Mouse (Mus musculus) forebrain, embryonic 16.5 days (tissue): ENCODE measurements at regions not wholly inside any gene's neighbourhood (a gene's known extent, or its start where the extent isn't known, plus 50 kb on each side); places are given as distances from the start of the nearest gene placed in this dataset.

Experiments used
- ATAC-seq: fragments of 200-750 bp; cut with Nextera tagmentation; 2 replicates; pipeline ENCODE4 v1.8.0; 2017; ENCODE audit warnings: mild to moderate bottlenecking, moderate library complexity
- H3K27ac ChIP-seq: fragments of 300-500 bp; sonication (generic); 2 replicates; pipeline ENCODE4 v1.5.1; 2014; ENCODE audit warnings: low read length, control low read depth
- H3K27me3 ChIP-seq: fragments of 300-500 bp; sonication (generic); replicated peaks from 2 replicates; pipeline ENCODE4 v1.6.1; 2014; ENCODE audit warnings: low read length; ENCODE audit not compliant: control insufficient read depth, insufficient read depth
- H3K36me3 ChIP-seq: fragments of 300-500 bp; sonication (generic); 2 replicates; pipeline ENCODE4 v1.6.1; 2014; ENCODE audit not compliant: control insufficient read depth, insufficient read depth
- H3K4me1 ChIP-seq: fragments of 300-500 bp; sonication (generic); replicated peaks from 2 replicates; pipeline ENCODE4 v1.6.1; 2014; ENCODE audit warnings: low read length; ENCODE audit not compliant: control insufficient read depth, insufficient read depth
- H3K4me2 ChIP-seq: fragments of 300-500 bp; sonication (generic); 2 replicates; pipeline ENCODE4 v1.6.1; 2014; ENCODE audit warnings: mild to moderate bottlenecking, low read length, control low read depth
- H3K4me3 ChIP-seq: fragments of 300-500 bp; sonication (generic); replicated peaks from 2 replicates; pipeline ENCODE4 v1.5.1; 2014; ENCODE audit warnings: mild to moderate bottlenecking, low read length, control low read depth
- H3K9ac ChIP-seq: fragments of 300-500 bp; sonication (generic); replicated peaks from 2 replicates; pipeline ENCODE4 v1.6.1; 2014; ENCODE audit warnings: low read depth, low read length, control low read depth
- H3K9me3 ChIP-seq: fragments of 300-500 bp; sonication (generic); 2 replicates; pipeline ENCODE4 v1.6.1; 2016; ENCODE audit warnings: low read length; ENCODE audit not compliant: control insufficient read depth
- WGBS: fragments of 180-500 bp; shearing (Covaris S2); extraction: QIAGEN DNeasy Blood & Tissue Kit; methylation state at CpG from one replicate; pipeline ENCODE4 v1.1.7; 2014; 5-methylcytosine and 5-hydroxymethylcytosine counted together

DNA sequence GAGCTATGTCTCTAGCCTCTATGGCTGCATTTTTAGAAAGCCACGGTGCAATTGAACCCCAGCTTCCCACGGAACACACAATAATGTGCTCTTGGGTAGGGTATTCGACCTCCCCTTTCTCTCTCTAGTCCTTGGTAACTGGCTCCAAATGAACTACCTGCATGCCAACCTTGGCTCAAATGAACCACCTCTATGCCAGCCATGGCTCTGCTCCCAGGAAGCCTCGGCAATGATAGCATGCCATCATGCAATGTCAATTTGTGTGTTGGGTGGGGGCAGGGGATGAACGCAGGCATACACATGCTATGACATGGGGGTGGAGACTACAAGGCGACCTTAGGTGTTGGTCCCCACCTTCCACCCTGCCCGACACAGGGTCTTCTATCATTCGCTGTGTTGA is 170.5 kb upstream of the Gli2 start:
- Histone ChIP-seq H3K9me3 (no peaks in the 10 kb centered on the region), H3K27me3 (no peaks in the 10 kb centered on the region), H3K9ac (no peak overlapping the region), H3K27ac (no peak overlapping the region), H3K36me3 (no peaks in the 10 kb centered on the region), H3K4me3 (no peak overlapping the region), H3K4me2 (no peak overlapping the region), H3K4me1 (no peaks in the 10 kb centered on the region)
- no peak for ATAC-seq
- WGBS, result 78% methylated on average over 8 of the region's 8 CpGs

- WGBS, result 73% methylated on average over 6 of the region's 6 CpGs
- Histone ChIP-seq H3K4me2 (no peak overlapping the region), H3K9ac (no peak overlapping the region), H3K4me3 (no peak overlapping the region), H3K27me3 (no peaks in the 10 kb centered on the region), H3K27ac (no peak overlapping the region), H3K36me3 (no peaks in the 10 kb centered on the region), H3K9me3 (no peaks in the 10 kb centered on the region), H3K4me1 (no peaks in the 10 kb centered on the region)
- no peak for ATAC-seq
Measured at GRCm38 (mm10) chr1:119221901-119222300, 168.5 kb upstream of the Gli2 start.

GRCm38 (mm10) chr1:119221012-119221411 is 167.6 kb upstream of the Gli2 start:
- Histone ChIP-seq H3K36me3 (no peaks in the 10 kb centered on the region), H3K9me3 (no peaks in the 10 kb centered on the region), H3K4me2 (no peak overlapping the region), H3K27ac (no peak overlapping the region), H3K27me3 (no peaks in the 10 kb centered on the region), H3K4me1 (no peaks in the 10 kb centered on the region), H3K9ac (no peak overlapping the region), H3K4me3 (no peak overlapping the region)
- no peak for ATAC-seq
- 82% methylated on average over 7 of the region's 7 CpGs for WGBS

- H3K27ac ChIP-seq, result no peak overlapping the region
- H3K27me3 ChIP-seq, result no peaks in the 10 kb centered on the region
- 78% methylated on average over 10 of the region's 10 CpGs for WGBS
- H3K36me3 ChIP-seq, result no peaks in the 10 kb centered on the region
- H3K9me3 ChIP-seq, result no peaks in the 10 kb centered on the region
- no peak for ATAC-seq
- no peak overlapping the region for H3K9ac ChIP-seq
- no peak overlapping the region for H3K4me3 ChIP-seq
- H3K4me2 ChIP-seq, result no peak overlapping the region
- H3K4me1 ChIP-seq, result no peaks in the 10 kb centered on the region
Measured at GRCm38 (mm10) chr1:119219817-119220216, 166.4 kb upstream of the Gli2 start.

GRCm38 (mm10) chr1:119217387-119217786 is 164.0 kb upstream of the Gli2 start:
- H3K4me2 ChIP-seq, result no peak overlapping the region
- no peak overlapping the region for H3K4me3 ChIP-seq
- no peak overlapping the region for H3K27ac ChIP-seq
- no peaks in the 10 kb centered on the region for H3K27me3 ChIP-seq
- ATAC-seq, result no peak
- no peak overlapping the region for H3K9ac ChIP-seq
- H3K36me3 ChIP-seq, result no peaks in the 10 kb centered on the region
- H3K9me3 ChIP-seq, result no peaks in the 10 kb centered on the region
- H3K4me1 ChIP-seq, result no peaks in the 10 kb centered on the region
- WGBS, result 61% methylated on average over 4 of the region's 4 CpGs

DNA sequence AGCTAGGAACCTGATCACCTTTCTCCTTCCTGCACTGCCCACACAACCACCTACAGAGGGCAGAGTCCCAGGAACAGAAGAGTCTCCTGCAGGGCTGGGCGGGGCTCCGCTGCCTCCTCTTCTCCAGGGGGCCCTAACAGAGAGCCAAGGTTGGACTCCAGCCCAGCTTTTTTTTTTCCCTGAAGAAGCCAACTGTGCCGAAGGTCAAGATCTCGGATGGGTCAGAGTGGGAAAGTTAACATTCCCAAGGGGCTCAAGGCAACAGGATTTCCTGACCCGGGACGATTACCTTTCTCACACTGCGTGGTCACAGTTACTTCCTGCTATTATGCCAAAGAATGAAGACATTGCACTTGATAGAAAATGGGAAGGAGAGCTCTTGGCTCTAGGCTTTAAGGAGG is 156.2 kb upstream of the Gli2 start:
- H3K27me3 ChIP-seq, result no peaks in the 10 kb centered on the region
- no peak overlapping the region for H3K27ac ChIP-seq
- no peak for ATAC-seq
- no peak overlapping the region for H3K9ac ChIP-seq
- H3K9me3 ChIP-seq, result no peaks in the 10 kb centered on the region
- H3K4me3 ChIP-seq, result no peak overlapping the region
- WGBS, result 62% methylated on average over 7 of the region's 7 CpGs
- H3K4me1 ChIP-seq, result no peaks in the 10 kb centered on the region
- no peaks in the 10 kb centered on the region for H3K36me3 ChIP-seq
- no peak overlapping the region for H3K4me2 ChIP-seq

- peak; percentile 86 for ATAC-seq
- 24% methylated on average over 6 of the region's 6 CpGs for WGBS
- Histone ChIP-seq H3K9ac (no peak overlapping the region), H3K4me1 (peaks cover 8% of the 10 kb centered on the region), H3K27ac (peak overlapping the region; percentile 62), H3K27me3 (no peaks in the 10 kb centered on the region), H3K9me3 (no peaks in the 10 kb centered on the region), H3K4me2 (no peak overlapping the region), H3K36me3 (no peaks in the 10 kb centered on the region), H3K4me3 (no peak overlapping the region)
Measured at GRCm38 (mm10) chr1:119202456-119202855, 149.0 kb upstream of the Gli2 start.

- no peak overlapping the region for H3K9ac ChIP-seq
- no peaks in the 10 kb centered on the region for H3K9me3 ChIP-seq
- H3K27me3 ChIP-seq, result no peaks in the 10 kb centered on the region
- peaks cover 7% of the 10 kb centered on the region for H3K4me1 ChIP-seq
- 50% methylated on average over 7 of the region's 7 CpGs for WGBS
- H3K36me3 ChIP-seq, result no peaks in the 10 kb centered on the region
- no peak overlapping the region for H3K4me2 ChIP-seq
- no peak for ATAC-seq
- no peak overlapping the region for H3K27ac ChIP-seq
- no peak overlapping the region for H3K4me3 ChIP-seq
Measured at GRCm38 (mm10) chr1:119197415-119197700, 143.9 kb upstream of the Gli2 start.

GRCm38 (mm10) chr1:119196674-119197414 is 143.4 kb upstream of the Gli2 start:
- 34% methylated on average over 13 of the region's 13 CpGs for WGBS
- no peaks in the 10 kb centered on the region for H3K27me3 ChIP-seq
- ATAC-seq, result no peak

GRCm38 (mm10) chr1:119194533-119194932 is 141.1 kb upstream of the Gli2 start:
- Histone ChIP-seq H3K4me1 (peaks cover 7% of the 10 kb centered on the region), H3K27ac (no peak overlapping the region), H3K9ac (no peak overlapping the region), H3K9me3 (no peaks in the 10 kb centered on the region), H3K36me3 (no peaks in the 10 kb centered on the region), H3K4me3 (no peak overlapping the region), H3K27me3 (no peaks in the 10 kb centered on the region), H3K4me2 (no peak overlapping the region)
- 47% methylated on average over 6 of the region's 6 CpGs for WGBS
- ATAC-seq, result no peak

More at GRCm38 (mm10) chr1:119196674-119197414, 143.4 kb upstream of the Gli2 start:
- Histone ChIP-seq H3K9me3 (no peaks in the 10 kb centered on the region), H3K4me3 (no peak overlapping the region), H3K4me2 (no peak overlapping the region), H3K9ac (no peak overlapping the region), H3K27ac (no peak overlapping the region), H3K4me1 (peaks cover 3% of the 10 kb centered on the region; the same call in 1 of the 2 replicates), H3K36me3 (no peaks in the 10 kb centered on the region)
